Mouse (Mus musculus) MEL (cell line): ENCODE measurements at regions not wholly inside any gene's neighbourhood (a gene's known extent, or its start where the extent isn't known, plus 50 kb on each side); places are given as distances from the start of the nearest gene placed in this dataset.

Experiments used
- CTCF ChIP-seq, 3 experiments: IDR thresholded peaks in 2 of 3; conservative IDR thresholded peaks in 1 of 3; 2 replicates each; pipeline ENCODE4 v1.5.1; 2011 to 2012; ENCODE audit warnings: low read length in 3 of 3, low read depth in 2 of 3, mild to moderate bottlenecking in 2 of 3, improper control_type of control experiment in 1 of 3, inconsistent platforms in 1 of 3, mixed read lengths in 1 of 3, moderate library complexity in 1 of 3; ENCODE audit not compliant: control insufficient read depth in 1 of 3, insufficient read depth in 1 of 3, poor library complexity in 1 of 3, severe bottlenecking in 1 of 3
- MAX ChIP-seq: IDR thresholded peaks from 2 replicates; pipeline ENCODE4 v1.6.1; 2011; ENCODE audit warnings: low read length, improper control_type of control experiment
- USF1 ChIP-seq: IDR thresholded peaks from 2 replicates; pipeline ENCODE4 v1.6.1; 2014; ENCODE audit warnings: low read depth, mild to moderate bottlenecking, inconsistent platforms, low read length, improper control_type of control experiment, moderate library complexity
- ZNF384 ChIP-seq: IDR thresholded peaks from 2 replicates; pipeline ENCODE4 v1.6.1; 2012; ENCODE audit warnings: low read depth, mild to moderate bottlenecking, inconsistent platforms, low read length, improper control_type of control experiment

DNA sequence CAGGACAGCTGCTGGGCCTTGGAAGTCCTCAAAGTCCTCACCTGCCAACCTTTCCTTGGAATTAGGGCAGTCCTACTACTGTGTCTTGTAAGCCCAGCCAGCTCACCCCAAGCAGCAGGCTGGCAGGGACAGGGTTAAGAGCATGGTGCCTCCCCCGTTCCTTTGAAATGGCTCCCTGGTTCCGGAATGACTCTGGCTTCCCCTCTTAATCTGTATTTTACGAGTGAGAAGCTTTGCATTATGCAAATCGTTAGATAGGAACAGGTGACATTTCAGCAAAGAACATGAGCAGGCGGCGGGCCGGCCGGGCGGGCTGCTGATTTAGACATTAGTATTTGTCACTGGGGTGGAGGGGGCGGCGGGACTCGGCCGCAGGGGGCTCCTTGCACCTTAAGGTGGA is 95.1 kb downstream of the Fam53a start:
- no peak for TF ChIP-seq USF1
- TF ChIP-seq MAX: no peak
- no peak for TF ChIP-seq ZNF384
- TF ChIP-seq CTCF (IDR thresholded peaks at IDR 0.05 in 2 of 3, conservative IDR thresholded peaks at IDR 0.05 in 1 of 3; ENCODE audit: control insufficient read depth in 1 of 3, insufficient read depth in 1 of 3, low read depth in 2 of 3, low read length in 3 of 3, poor library complexity in 1 of 3, severe bottlenecking in 1 of 3): no peak
